Mouse (Mus musculus) lung, embryonic 15.5 days (tissue): ENCODE results near the gene Trmt112. TPM values are rescaled to one million over a fixed set of nuclear protein-coding genes. Genes with fewer than 3 reads are reported as not detected.

Experiments
- ATAC-seq: fragments of 200-750 bp; cut with Nextera tagmentation; 2 replicates; pipeline ENCODE4 v1.8.0; 2017; ENCODE audit warnings: moderate number of reproducible peaks, borderline replicate concordance; ENCODE audit not compliant: low FRiP score, low TSS enrichment; ENCODE audit errors: extremely low read depth
- H3K27ac ChIP-seq: fragments of 300-500 bp; sonication (generic); 2 replicates; pipeline ENCODE4 v1.5.1; 2015; ENCODE audit warnings: moderate library complexity, mild to moderate bottlenecking, inconsistent platforms
- H3K27me3 ChIP-seq: fragments of 300-500 bp; sonication (generic); 2 replicates; pipeline ENCODE4 v1.6.1; 2015; ENCODE audit warnings: inconsistent platforms
- H3K36me3 ChIP-seq: fragments of 300-500 bp; sonication (generic); 2 replicates; pipeline ENCODE4 v1.6.1; 2015; ENCODE audit warnings: inconsistent platforms
- H3K4me1 ChIP-seq: fragments of 300-500 bp; sonication (generic); 2 replicates; pipeline ENCODE4 v1.6.1; 2015; ENCODE audit warnings: inconsistent platforms
- H3K4me2 ChIP-seq: fragments of 300-500 bp; sonication (generic); 2 replicates; pipeline ENCODE4 v1.6.1; 2015; ENCODE audit warnings: inconsistent platforms, mild to moderate bottlenecking, moderate library complexity
- H3K4me3 ChIP-seq: fragments of 300-500 bp; sonication (generic); 2 replicates; pipeline ENCODE4 v1.5.1; 2015; ENCODE audit warnings: mild to moderate bottlenecking, inconsistent platforms
- H3K9ac ChIP-seq: fragments of 300-500 bp; sonication (generic); 2 replicates; pipeline ENCODE4 v1.6.1; 2015; ENCODE audit warnings: inconsistent platforms
- H3K9me3 ChIP-seq: fragments of 300-500 bp; sonication (generic); 2 replicates; pipeline ENCODE4 v1.6.1; 2016; ENCODE audit warnings: inconsistent platforms
- WGBS: fragments of 180-500 bp; shearing (Covaris S2); methylation state at CpG from one replicate; pipeline ENCODE4 v1.1.7; 2015; 5-methylcytosine and 5-hydroxymethylcytosine counted together
- polyA plus RNA-seq: library from polyadenylated mRNA; unstranded; fragments of >200 nt; fragmentation: Nextera tagmentation; extraction: Ambion mirVana; gene quantifications from 2 replicates; pipeline ENCODE4 v1.2.1, GENCODE M21; 2015

Gene Trmt112
- polyA plus RNA-seq, 1 experiment from 2014 or later = 137 TPM

- Histone ChIP-seq H3K27ac (peak overlapping the region; percentile 94), H3K9ac (peak overlapping the region; percentile 91), H3K36me3 (peaks cover 3% of the 10 kb centered on the region; the same call in 1 of the 2 replicates), H3K4me1 (peaks cover 24% of the 10 kb centered on the region), H3K4me2 (peak overlapping the region; percentile 98), H3K4me3 (peak overlapping the region; percentile 75), H3K27me3 (no peaks in the 10 kb centered on the region), H3K9me3 (no peaks in the 10 kb centered on the region)
- WGBS = 25% methylated on average over 5 of the region's 5 CpGs
- peak; percentile 1; the same call in 1 of the 2 replicates for ATAC-seq
Measured at GRCm38 (mm10) chr19:6942764-6943163, 33.3 kb downstream of the Trmt112 start.

GRCm38 (mm10) chr19:6943709-6944108, 34.2 kb downstream of the Trmt112 start:
- no peak overlapping the region for H3K4me3 ChIP-seq
- no peak overlapping the region for H3K4me2 ChIP-seq
- H3K27me3 ChIP-seq = no peaks in the 10 kb centered on the region
- no peak overlapping the region for H3K9ac ChIP-seq
- peaks cover 3% of the 10 kb centered on the region; the same call in 1 of the 2 replicates for H3K36me3 ChIP-seq
- 92% methylated on average over 6 of the region's 6 CpGs for WGBS
- ATAC-seq = no peak
- no peaks in the 10 kb centered on the region for H3K9me3 ChIP-seq
- H3K27ac ChIP-seq = no peak overlapping the region
- H3K4me1 ChIP-seq = peaks cover 24% of the 10 kb centered on the region

- H3K27me3 ChIP-seq = no peaks in the 10 kb centered on the region
- peaks cover 26% of the 10 kb centered on the region for H3K4me1 ChIP-seq
- H3K36me3 ChIP-seq = peaks cover 3% of the 10 kb centered on the region; the same call in 1 of the 2 replicates
- H3K27ac ChIP-seq = no peak overlapping the region
- no peak for ATAC-seq
- H3K9me3 ChIP-seq = no peaks in the 10 kb centered on the region
- H3K4me2 ChIP-seq = no peak overlapping the region
- H3K4me3 ChIP-seq = no peak overlapping the region
- 56% methylated on average over 4 of the region's 4 CpGs for WGBS
- no peak overlapping the region for H3K9ac ChIP-seq
Measured at GRCm38 (mm10) chr19:6947742-6948141, 38.2 kb downstream of the Trmt112 start.

- H3K9me3 ChIP-seq = no peaks in the 10 kb centered on the region
- peaks cover 3% of the 10 kb centered on the region; the same call in 1 of the 2 replicates for H3K36me3 ChIP-seq
- H3K4me1 ChIP-seq = peaks cover 26% of the 10 kb centered on the region
- no peaks in the 10 kb centered on the region for H3K27me3 ChIP-seq
- no peak overlapping the region for H3K9ac ChIP-seq
- no peak overlapping the region for H3K27ac ChIP-seq
- H3K4me2 ChIP-seq = no peak overlapping the region
- no peak overlapping the region for H3K4me3 ChIP-seq
- WGBS = 76% methylated on average over 4 of the region's 4 CpGs
- ATAC-seq = no peak
Measured at GRCm38 (mm10) chr19:6948186-6948585, 38.7 kb downstream of the Trmt112 start.

- H3K4me3 ChIP-seq = peak overlapping the region; percentile 65; the same call in 1 of the 2 replicates
- peaks cover 11% of the 10 kb centered on the region for H3K36me3 ChIP-seq
- no peak overlapping the region for H3K4me2 ChIP-seq
- H3K4me1 ChIP-seq = peaks cover 30% of the 10 kb centered on the region
- H3K27ac ChIP-seq = no peak overlapping the region
- WGBS = 84% methylated on average over 5 of the region's 5 CpGs
- H3K9me3 ChIP-seq = no peaks in the 10 kb centered on the region
- H3K9ac ChIP-seq = no peak overlapping the region; the same call in 1 of the 2 replicates
- H3K27me3 ChIP-seq = no peaks in the 10 kb centered on the region
- ATAC-seq = no peak
Measured at GRCm38 (mm10) chr19:6949532-6949931, 40.0 kb downstream of the Trmt112 start.

- peaks cover 30% of the 10 kb centered on the region for H3K4me1 ChIP-seq
- peak overlapping the region; percentile 65 for H3K4me3 ChIP-seq
- no peaks in the 10 kb centered on the region for H3K27me3 ChIP-seq
- H3K27ac ChIP-seq = no peak overlapping the region
- no peaks in the 10 kb centered on the region for H3K9me3 ChIP-seq
- 51% methylated on average over 5 of the region's 5 CpGs for WGBS
- ATAC-seq = no peak
- peak overlapping the region; percentile 68 for H3K9ac ChIP-seq
- peak overlapping the region; percentile 79 for H3K4me2 ChIP-seq
- peaks cover 15% of the 10 kb centered on the region for H3K36me3 ChIP-seq
Measured at GRCm38 (mm10) chr19:6949951-6950350, 40.5 kb downstream of the Trmt112 start.

- WGBS = under 1% methylated on average over 28 of the region's 28 CpGs
- ATAC-seq = peak; percentile 31; the same call in 1 of the 2 replicates
- Histone ChIP-seq H3K4me2 (peak overlapping the region; percentile 79), H3K27ac (peak overlapping the region; percentile 98), H3K36me3 (peaks cover 22% of the 10 kb centered on the region), H3K9me3 (no peaks in the 10 kb centered on the region), H3K9ac (peak overlapping the region; percentile 68), H3K4me1 (peaks cover 30% of the 10 kb centered on the region), H3K27me3 (no peaks in the 10 kb centered on the region), H3K4me3 (peak overlapping the region; percentile 65)
Measured at GRCm38 (mm10) chr19:6950613-6951153, 41.2 kb downstream of the Trmt112 start.

GRCm38 (mm10) chr19:6951381-6951968, 42.0 kb downstream of the Trmt112 start:
- H3K27me3 ChIP-seq = no peaks in the 10 kb centered on the region
- WGBS = 0% methylated on average over 35 of the region's 35 CpGs
- peaks cover 30% of the 10 kb centered on the region for H3K4me1 ChIP-seq
- peaks cover 26% of the 10 kb centered on the region for H3K36me3 ChIP-seq
- no peaks in the 10 kb centered on the region for H3K9me3 ChIP-seq
- peak overlapping the region; percentile 79 for H3K4me2 ChIP-seq
- peak overlapping the region; percentile 65 for H3K4me3 ChIP-seq
- H3K9ac ChIP-seq = peak overlapping the region; percentile 68
- peak; percentile 76 for ATAC-seq
- peak overlapping the region; percentile 98 for H3K27ac ChIP-seq

- WGBS = 2% methylated on average over 31 of the region's 31 CpGs
- Histone ChIP-seq H3K4me3 (peak overlapping the region; percentile 65), H3K4me2 (peak overlapping the region; percentile 79), H3K9me3 (no peaks in the 10 kb centered on the region), H3K27ac (peak overlapping the region; percentile 98), H3K27me3 (no peaks in the 10 kb centered on the region), H3K4me1 (peaks cover 30% of the 10 kb centered on the region), H3K9ac (peak overlapping the region; percentile 68), H3K36me3 (peaks cover 30% of the 10 kb centered on the region)
- ATAC-seq = peak; percentile 64
Measured at GRCm38 (mm10) chr19:6951994-6952711, 42.7 kb downstream of the Trmt112 start.

- Histone ChIP-seq H3K4me2 (peak overlapping the region; percentile 79), H3K36me3 (peaks cover 35% of the 10 kb centered on the region), H3K27ac (peak overlapping the region; percentile 98), H3K4me1 (peaks cover 30% of the 10 kb centered on the region), H3K9me3 (no peaks in the 10 kb centered on the region), H3K9ac (peak overlapping the region; percentile 68; the same call in 1 of the 2 replicates), H3K27me3 (no peaks in the 10 kb centered on the region), H3K4me3 (peak overlapping the region; percentile 65)
- ATAC-seq = 0 out of 2 replicates have a peak, but pooled peaks have one; percentile 2
- 2% methylated on average over 3 of the region's 3 CpGs for WGBS
Measured at GRCm38 (mm10) chr19:6952712-6953037, 43.2 kb downstream of the Trmt112 start.

- ATAC-seq = no peak
- H3K36me3 ChIP-seq = peaks cover 48% of the 10 kb centered on the region
- H3K9ac ChIP-seq = no peak overlapping the region
- no peak overlapping the region for H3K4me3 ChIP-seq
- H3K4me1 ChIP-seq = peaks cover 30% of the 10 kb centered on the region
- H3K27me3 ChIP-seq = no peaks in the 10 kb centered on the region
- H3K9me3 ChIP-seq = no peaks in the 10 kb centered on the region
- 49% methylated on average over 9 of the region's 9 CpGs for WGBS
- no peak overlapping the region for H3K27ac ChIP-seq
- H3K4me2 ChIP-seq = no peak overlapping the region
Measured at GRCm38 (mm10) chr19:6954046-6954445, 44.5 kb downstream of the Trmt112 start.

GRCm38 (mm10) chr19:6955424-6955823, 45.9 kb downstream of the Trmt112 start:
- no peak for ATAC-seq
- H3K27ac ChIP-seq = no peak overlapping the region
- H3K36me3 ChIP-seq = peaks cover 61% of the 10 kb centered on the region
- H3K9ac ChIP-seq = no peak overlapping the region
- H3K9me3 ChIP-seq = no peaks in the 10 kb centered on the region
- no peak overlapping the region for H3K4me2 ChIP-seq
- H3K4me3 ChIP-seq = no peak overlapping the region
- whole genome bisulfite sequencing = 77% methylated on average over 7 of the region's 7 CpGs
- H3K4me1 ChIP-seq = peaks cover 23% of the 10 kb centered on the region
- no peaks in the 10 kb centered on the region for H3K27me3 ChIP-seq
